Mouse (Mus musculus): Measurements from ENCODE around the gene Lmbr1l. TPM values are rescaled to one million over a fixed set of nuclear protein-coding genes. Genes with fewer than 3 reads are reported as not detected.
A peak's percentile ranks its signal among the peaks of the same experiment; 100 is the strongest.

The Lmbr1l gene
- polyA plus RNA-seq, 1 experiment from 2014 or later, result 25.9 TPM

DNA sequence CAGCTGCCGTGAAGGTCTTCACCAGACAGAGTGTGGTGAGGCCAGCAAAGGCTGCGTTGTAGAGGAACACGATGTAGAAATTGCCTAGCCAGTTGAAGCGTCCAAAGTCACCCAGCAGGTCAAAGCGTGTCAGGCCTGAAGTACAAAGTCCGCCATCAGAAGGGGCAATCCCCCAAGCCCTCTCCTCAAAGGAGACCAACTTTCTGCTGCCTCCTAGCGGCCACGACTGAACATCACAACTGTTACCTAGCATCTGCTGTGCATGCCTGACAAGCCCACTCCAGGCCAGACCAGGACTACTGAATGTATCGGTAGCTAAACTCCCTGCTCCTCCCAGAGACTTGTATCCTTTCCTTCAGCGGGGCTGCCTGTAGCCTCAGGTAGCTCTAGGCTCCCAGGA, 13.3 kb downstream of the Lmbr1l start:
- Histone ChIP-seq H3K9ac (ENCODE audit: low read depth, low read length) (no peak overlapping the region), H3K27ac (ENCODE audit: low read depth, low read length) (no peak overlapping the region), H3K9me3 (ENCODE audit: control insufficient read depth, low read length) (no peaks in the 10 kb centered on the region), H3K4me1 (ENCODE audit: control insufficient read depth, insufficient read depth, low read depth, low read length) (no peaks in the 10 kb centered on the region), H3K27me3 (replicated peaks; ENCODE audit: control insufficient read depth, insufficient read depth, low read length) (no peaks in the 10 kb centered on the region), H3K4me3 (ENCODE audit: low read length) (no peak overlapping the region), H3K4me2 (ENCODE audit: low read length) (no peak overlapping the region), H3K36me3 (ENCODE audit: control insufficient read depth, insufficient read depth, low read length) (peaks cover 34% of the 10 kb centered on the region)
- no peak for ATAC-seq
- 35% methylated on average over 10 of the region's 10 CpGs for WGBS

DNA sequence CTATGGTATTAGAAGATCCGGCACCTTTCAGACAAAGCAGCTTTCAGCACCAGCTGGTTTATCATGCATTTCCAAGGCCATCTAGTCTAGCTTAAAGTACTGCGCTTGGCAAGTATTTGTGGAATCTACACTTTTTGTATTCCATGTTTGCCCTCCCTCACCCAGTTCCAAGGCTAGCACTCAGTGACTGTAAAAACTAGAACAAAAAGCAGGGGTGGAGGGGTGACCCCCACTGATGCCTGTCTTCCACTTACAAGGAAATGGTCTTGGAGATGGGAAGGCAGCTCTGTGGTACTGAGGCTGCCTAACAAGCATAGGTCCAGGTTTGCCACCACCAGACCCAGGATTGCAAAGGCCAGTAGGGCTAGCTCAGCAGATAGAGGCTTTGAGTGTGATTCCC, 15.4 kb downstream of the Lmbr1l start:
- H3K4me1 ChIP-seq (ENCODE audit: control insufficient read depth, insufficient read depth, low read depth, low read length), result peaks cover 7% of the 10 kb centered on the region
- H3K27ac ChIP-seq (ENCODE audit: low read depth, low read length), result no peak overlapping the region
- H3K9ac ChIP-seq (ENCODE audit: low read depth, low read length), result no peak overlapping the region
- no peak overlapping the region for H3K4me2 ChIP-seq (ENCODE audit: low read length)
- no peak for ATAC-seq
- H3K36me3 ChIP-seq (ENCODE audit: control insufficient read depth, insufficient read depth, low read length), result peaks cover 23% of the 10 kb centered on the region
- H3K9me3 ChIP-seq (ENCODE audit: control insufficient read depth, low read length), result no peaks in the 10 kb centered on the region
- peaks cover 13% of the 10 kb centered on the region for H3K27me3 ChIP-seq (replicated peaks; ENCODE audit: control insufficient read depth, insufficient read depth, low read length)
- WGBS, result 88% methylated on average over 2 of the region's 2 CpGs
- H3K4me3 ChIP-seq (ENCODE audit: low read length), result no peak overlapping the region

DNA sequence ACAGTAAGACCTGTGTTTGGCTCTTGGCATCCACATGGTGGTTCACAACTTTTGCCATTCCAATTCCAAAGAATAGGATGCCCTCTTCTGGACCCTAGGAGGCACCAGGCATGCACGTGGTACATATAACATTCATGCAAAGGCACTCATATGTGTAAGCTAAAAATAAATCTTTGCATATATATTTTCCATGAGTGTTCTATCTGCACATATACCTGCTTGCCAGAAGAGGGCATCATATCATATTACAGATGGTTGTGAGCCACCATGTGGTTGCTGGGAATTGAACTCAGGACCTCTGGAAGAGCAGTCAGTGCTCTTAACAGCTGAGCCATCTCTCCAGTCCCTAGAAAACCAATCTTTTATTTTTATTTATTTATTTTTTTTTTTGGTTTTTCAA, 16.5 kb downstream of the Lmbr1l start:
- peaks cover 21% of the 10 kb centered on the region for H3K27me3 ChIP-seq (replicated peaks; ENCODE audit: control insufficient read depth, insufficient read depth, low read length)
- no peak for ATAC-seq
- peaks cover 7% of the 10 kb centered on the region for H3K4me1 ChIP-seq (ENCODE audit: control insufficient read depth, insufficient read depth, low read depth, low read length)
- H3K9me3 ChIP-seq (ENCODE audit: control insufficient read depth, low read length), result no peaks in the 10 kb centered on the region
- no peak overlapping the region for H3K9ac ChIP-seq (ENCODE audit: low read depth, low read length)
- H3K27ac ChIP-seq (ENCODE audit: low read depth, low read length), result no peak overlapping the region
- WGBS, result 59% methylated on average over 1 of the region's 1 CpGs
- no peak overlapping the region for H3K4me2 ChIP-seq (ENCODE audit: low read length)
- H3K36me3 ChIP-seq (ENCODE audit: control insufficient read depth, insufficient read depth, low read length), result peaks cover 19% of the 10 kb centered on the region
- H3K4me3 ChIP-seq (ENCODE audit: low read length), result no peak overlapping the region

DNA sequence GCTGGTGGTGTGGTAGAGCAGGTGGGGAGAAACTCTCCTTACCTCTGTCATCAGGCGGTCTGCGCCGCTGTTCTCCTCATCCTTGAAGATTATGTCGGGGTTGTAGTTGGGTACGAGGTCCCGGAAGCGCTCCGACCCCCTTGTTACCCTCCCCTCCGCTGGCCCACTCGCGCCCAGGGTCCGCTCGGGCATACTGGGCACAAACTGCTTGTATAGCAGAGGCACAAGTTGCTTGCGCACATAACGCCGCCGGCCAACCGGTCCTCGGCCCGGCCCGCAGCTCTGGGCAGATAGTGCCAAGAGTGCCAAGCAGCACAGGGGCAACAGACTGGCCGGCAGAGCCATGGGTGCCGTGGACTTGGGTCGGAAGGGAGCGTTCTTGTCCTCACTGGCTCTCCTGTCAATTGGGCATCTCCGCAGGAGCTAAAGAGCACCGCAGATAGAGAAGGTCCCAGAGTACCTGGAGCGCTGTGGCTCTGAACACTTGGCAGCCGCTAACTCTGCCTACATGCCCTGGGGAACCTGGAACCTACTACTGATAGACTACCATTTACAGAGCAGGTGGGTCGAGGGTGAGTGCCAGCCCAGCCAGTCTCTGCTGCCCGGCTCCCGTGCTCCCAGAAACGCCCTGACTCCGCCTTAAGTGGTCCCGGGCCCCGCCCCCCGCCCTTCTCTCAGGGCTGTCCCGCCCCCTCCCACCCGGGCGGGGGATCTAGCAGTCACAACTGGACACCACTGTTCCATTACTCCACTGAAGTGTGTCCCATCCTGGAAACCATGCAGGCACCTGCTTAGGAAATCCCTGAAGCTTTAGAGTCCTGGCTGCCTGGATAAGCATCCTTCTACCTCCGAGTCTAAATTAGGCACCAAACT, 19.9 kb downstream of the Lmbr1l start, which contains the start of gene Dhh:
Dhh (minus strand) TSS at position 613 of the 873 bp plus-strand sequence.
- Histone ChIP-seq H3K4me2 (ENCODE audit: low read length) (peak within 1 kb of the TSS; percentile 46), H3K4me3 (ENCODE audit: low read length) (peak within 1 kb of the TSS; percentile 25), H3K4me1 (ENCODE audit: control insufficient read depth, insufficient read depth, low read depth, low read length) (peaks cover 33% of the 10 kb centered on the region), H3K9me3 (ENCODE audit: control insufficient read depth, low read length) (no peaks in the 10 kb centered on the region), H3K27ac (ENCODE audit: low read depth, low read length) (no peak within 1 kb of the TSS), H3K27me3 (replicated peaks; ENCODE audit: control insufficient read depth, insufficient read depth, low read length) (peaks cover 49% of the 10 kb centered on the region), H3K36me3 (ENCODE audit: control insufficient read depth, insufficient read depth, low read length) (0 out of 2 replicates have a peak, but pooled peaks cover under 1% of the 10 kb centered on the region), H3K9ac (ENCODE audit: low read depth, low read length) (0 out of 2 replicates have a peak within 1 kb of the TSS, but pooled peaks have one; percentile 33)
- WGBS, result 1% methylated on average over 40 of the region's 41 CpGs
- ATAC-seq, result no peak

DNA sequence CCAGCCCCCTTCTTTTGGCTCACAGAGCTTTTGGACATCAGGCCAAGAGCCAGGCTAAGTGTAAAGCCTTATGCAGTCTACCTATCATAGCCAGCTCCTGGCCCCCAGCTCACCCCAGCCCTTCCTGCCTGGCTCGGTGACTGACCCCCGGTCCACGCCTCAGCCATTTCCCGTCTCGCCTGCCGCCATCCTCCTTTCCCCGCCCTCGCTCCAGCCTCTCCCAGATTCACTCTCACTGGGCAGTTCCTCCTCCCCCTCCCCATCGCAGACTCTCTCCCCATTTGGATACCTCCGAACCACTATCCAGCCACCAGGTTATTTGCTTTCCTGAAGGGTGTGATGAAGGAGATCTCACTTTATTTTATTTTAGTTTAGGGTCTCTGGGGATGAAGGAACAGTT, 20.5 kb downstream of the Lmbr1l start:
- ATAC-seq, result no peak
- Histone ChIP-seq H3K4me2 (ENCODE audit: low read length) (peak overlapping the region; percentile 46), H3K36me3 (ENCODE audit: control insufficient read depth, insufficient read depth, low read length) (no peaks in the 10 kb centered on the region), H3K4me3 (ENCODE audit: low read length) (no peak overlapping the region; the same call in 1 of the 2 replicates), H3K9me3 (ENCODE audit: control insufficient read depth, low read length) (no peaks in the 10 kb centered on the region), H3K4me1 (ENCODE audit: control insufficient read depth, insufficient read depth, low read depth, low read length) (peaks cover 33% of the 10 kb centered on the region), H3K27me3 (replicated peaks; ENCODE audit: control insufficient read depth, insufficient read depth, low read length) (peaks cover 56% of the 10 kb centered on the region), H3K9ac (ENCODE audit: low read depth, low read length) (no peak overlapping the region), H3K27ac (ENCODE audit: low read depth, low read length) (no peak overlapping the region)
- 2% methylated on average over 10 of the region's 10 CpGs for WGBS

DNA sequence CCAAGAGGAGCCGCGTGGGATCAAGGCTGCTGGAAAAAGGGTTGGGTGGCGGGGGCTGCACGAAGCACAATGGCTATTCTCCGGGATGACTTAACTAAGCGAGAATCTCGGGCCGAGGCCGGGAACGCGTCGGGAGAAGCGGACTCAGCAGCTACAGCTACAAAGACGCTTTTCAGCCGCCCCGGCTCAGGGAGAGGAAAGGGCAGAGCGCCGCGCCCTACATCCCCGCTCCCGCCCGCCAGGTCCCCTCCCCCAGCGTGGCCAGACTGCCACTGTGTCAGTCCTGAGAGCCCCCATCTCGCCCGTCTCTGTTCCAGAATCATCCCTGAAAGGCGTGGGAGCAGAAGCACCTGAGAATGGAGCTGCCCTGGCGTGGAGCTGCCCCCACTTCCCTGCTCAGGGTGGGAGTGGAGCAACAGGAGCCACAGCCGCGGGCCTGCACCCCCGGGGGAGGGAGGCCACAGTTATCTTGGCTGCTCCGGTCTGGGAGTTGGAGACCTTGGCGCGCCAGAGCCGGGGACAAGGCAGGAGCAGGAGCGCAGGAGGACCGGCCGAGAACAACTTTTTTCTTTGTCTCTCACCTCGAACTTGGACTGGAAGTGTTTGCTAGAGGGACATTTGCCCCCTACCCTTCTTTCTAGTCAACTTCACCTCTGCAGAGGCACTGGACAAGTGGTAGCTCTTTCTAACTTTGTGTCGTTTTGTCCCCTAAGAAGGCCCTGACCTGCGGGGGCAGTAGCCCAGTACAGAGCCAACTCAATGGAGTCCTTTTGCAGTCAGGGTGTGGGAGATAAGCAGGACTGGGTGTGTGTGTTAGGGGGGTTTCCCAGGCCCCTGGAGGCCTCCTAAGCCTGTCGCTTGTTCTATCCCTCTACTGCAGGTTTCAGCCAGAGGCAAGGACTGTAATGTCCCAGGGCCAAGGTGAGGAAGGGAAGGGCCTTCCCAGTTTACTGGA, 22.1 kb downstream of the Lmbr1l start:
- ATAC-seq, result 0 out of 2 replicates have a peak, but pooled peaks have one; percentile 13
- no peak overlapping the region for H3K27ac ChIP-seq (ENCODE audit: low read depth, low read length)
- peak overlapping the region; percentile 49 for H3K9ac ChIP-seq (ENCODE audit: low read depth, low read length)
- H3K4me3 ChIP-seq (ENCODE audit: low read length), result peak overlapping the region; percentile 34
- H3K9me3 ChIP-seq (ENCODE audit: control insufficient read depth, low read length), result no peaks in the 10 kb centered on the region
- no peaks in the 10 kb centered on the region for H3K36me3 ChIP-seq (ENCODE audit: control insufficient read depth, insufficient read depth, low read length)
- whole genome bisulfite sequencing, result 3% methylated on average over 39 of the region's 41 CpGs
- peak overlapping the region; percentile 100 for H3K4me2 ChIP-seq (ENCODE audit: low read length)
- H3K4me1 ChIP-seq (ENCODE audit: control insufficient read depth, insufficient read depth, low read depth, low read length), result peaks cover 33% of the 10 kb centered on the region
- peaks cover 60% of the 10 kb centered on the region for H3K27me3 ChIP-seq (replicated peaks; ENCODE audit: control insufficient read depth, insufficient read depth, low read length)

DNA sequence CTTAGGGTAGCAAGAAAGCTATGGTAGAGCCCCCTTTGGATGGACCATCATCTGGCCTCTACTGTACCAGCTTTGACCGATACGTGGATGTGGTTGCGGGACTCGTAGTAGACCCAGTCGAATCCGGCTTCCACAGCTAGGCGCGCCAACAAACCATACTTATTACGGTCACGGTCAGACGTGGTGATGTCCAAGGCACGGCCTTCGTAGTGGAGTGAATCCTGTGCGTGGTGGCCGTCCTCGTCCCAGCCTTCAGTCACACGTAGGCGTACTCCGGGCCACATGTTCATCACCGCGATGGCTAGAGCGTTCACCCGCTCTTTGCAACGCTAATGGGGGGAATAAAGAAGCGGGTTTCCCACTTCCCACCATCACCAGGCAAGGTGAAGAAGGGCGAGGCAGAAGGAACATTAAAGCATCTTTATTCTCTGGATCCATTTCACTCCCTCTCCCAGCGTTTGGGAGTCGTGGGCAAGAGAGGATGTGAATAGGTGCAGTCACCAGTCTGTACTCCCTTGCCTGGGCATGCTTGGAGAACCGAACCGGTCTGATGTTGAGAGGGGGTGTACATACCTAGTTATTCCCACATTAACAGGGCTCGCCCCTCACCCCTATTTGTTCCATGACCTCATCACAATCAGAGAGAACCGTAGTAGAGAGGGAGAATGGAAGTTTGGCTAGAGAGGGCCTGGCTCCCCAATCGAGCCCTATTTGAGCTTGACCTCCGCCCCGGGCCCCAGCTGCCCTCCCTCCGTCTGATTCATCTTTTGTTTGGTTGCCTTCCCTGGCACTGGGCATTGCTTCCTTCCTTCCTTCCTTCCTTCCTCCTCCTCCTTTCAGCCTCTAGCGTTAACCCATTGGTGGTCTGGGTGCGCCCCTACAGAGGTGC, 23.0 kb downstream of the Lmbr1l start:
- peaks cover 33% of the 10 kb centered on the region for H3K4me1 ChIP-seq (ENCODE audit: control insufficient read depth, insufficient read depth, low read depth, low read length)
- H3K4me3 ChIP-seq (ENCODE audit: low read length), result peak overlapping the region; percentile 56
- peak overlapping the region; percentile 49 for H3K9ac ChIP-seq (ENCODE audit: low read depth, low read length)
- ATAC-seq, result peak; percentile 6; the same call in 1 of the 2 replicates
- WGBS, result 3% methylated on average over 38 of the region's 38 CpGs
- H3K27me3 ChIP-seq (replicated peaks; ENCODE audit: control insufficient read depth, insufficient read depth, low read length), result peaks cover 62% of the 10 kb centered on the region
- H3K36me3 ChIP-seq (ENCODE audit: control insufficient read depth, insufficient read depth, low read length), result no peaks in the 10 kb centered on the region
- H3K27ac ChIP-seq (ENCODE audit: low read depth, low read length), result no peak overlapping the region
- no peaks in the 10 kb centered on the region for H3K9me3 ChIP-seq (ENCODE audit: control insufficient read depth, low read length)
- H3K4me2 ChIP-seq (ENCODE audit: low read length), result peak overlapping the region; percentile 100

DNA sequence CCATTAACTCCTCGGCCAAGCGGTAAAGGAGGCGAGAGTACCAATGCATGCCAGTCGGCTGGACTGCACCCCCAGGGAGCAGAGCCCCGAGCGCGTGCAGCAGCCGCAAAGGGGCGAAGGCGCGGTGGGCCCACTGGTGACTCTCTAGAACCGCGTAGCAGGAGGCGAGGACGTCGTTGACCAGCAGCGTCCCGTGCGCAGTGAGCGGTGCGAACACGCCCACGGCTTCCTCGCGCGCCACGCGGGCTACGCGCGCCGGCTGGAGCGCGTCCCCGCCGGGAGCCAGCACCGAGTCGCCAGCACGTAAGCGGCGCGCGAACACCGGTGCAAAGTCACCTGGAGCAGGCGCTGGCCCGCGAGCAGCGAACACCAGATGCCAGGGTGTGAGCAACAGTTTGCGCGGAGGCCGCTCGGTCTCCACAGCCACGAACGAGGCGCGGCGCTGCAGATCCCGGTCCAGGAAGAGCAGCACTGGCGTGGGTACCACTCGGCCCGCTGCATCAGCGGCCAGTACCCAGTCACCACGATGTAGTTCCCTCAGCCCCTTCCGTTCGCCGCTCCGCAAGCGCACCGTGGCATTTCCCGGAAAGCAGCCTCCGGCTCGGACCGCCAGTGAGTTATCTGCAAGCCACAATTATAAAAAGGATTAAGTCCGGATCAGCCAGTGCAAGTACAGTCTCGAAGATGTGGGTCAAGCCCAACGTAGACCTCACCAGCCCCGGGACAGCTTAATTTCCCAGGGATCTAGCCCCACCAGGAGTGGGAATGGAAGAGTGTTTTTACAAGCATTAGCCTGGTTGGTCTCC, 23.9 kb downstream of the Lmbr1l start, which contains the start of gene Rhebl1:
Rhebl1 (minus strand) TSS at position 601 of the 806 bp plus-strand sequence.
- H3K36me3 ChIP-seq (ENCODE audit: control insufficient read depth, insufficient read depth, low read length), result no peaks in the 10 kb centered on the region
- no peaks in the 10 kb centered on the region for H3K9me3 ChIP-seq (ENCODE audit: control insufficient read depth, low read length)
- peak within 1 kb of the TSS; percentile 100 for H3K4me2 ChIP-seq (ENCODE audit: low read length)
- ATAC-seq, result 0 out of 2 replicates have a peak, but pooled peaks have one; percentile 51
- H3K9ac ChIP-seq (ENCODE audit: low read depth, low read length), result peak within 1 kb of the TSS; percentile 62
- H3K27me3 ChIP-seq (replicated peaks; ENCODE audit: control insufficient read depth, insufficient read depth, low read length), result peaks cover 60% of the 10 kb centered on the region
- under 1% methylated on average over 68 of the region's 77 CpGs for WGBS
- H3K4me3 ChIP-seq (ENCODE audit: low read length), result peak within 1 kb of the TSS; percentile 56
- no peak within 1 kb of the TSS for H3K27ac ChIP-seq (ENCODE audit: low read depth, low read length)
- H3K4me1 ChIP-seq (ENCODE audit: control insufficient read depth, insufficient read depth, low read depth, low read length), result peaks cover 33% of the 10 kb centered on the region
